Mouse (Mus musculus) brain, embryonic 14.5 days (tissue): ENCODE results near the gene Nectin3.

Source experiments
- CTCF ChIP-seq: fragments of 200-500 bp; IDR thresholded peaks from 2 replicates; pipeline ENCODE4 v1.5.1; 2012; ENCODE audit warnings: inconsistent platforms, mild to moderate bottlenecking, moderate library complexity, borderline replicate concordance; ENCODE audit not compliant: insufficient read depth, insufficient read length; ENCODE audit errors: extremely low read depth
- POLR2A ChIP-seq: fragments of 200-500 bp; IDR thresholded peaks from 2 replicates; pipeline ENCODE4 v1.6.1; 2012; ENCODE audit warnings: mild to moderate bottlenecking, inconsistent platforms, borderline replicate concordance; ENCODE audit not compliant: poor library complexity, insufficient read depth, insufficient read length, severe bottlenecking; ENCODE audit errors: extremely low read depth

- TF ChIP-seq CTCF (no peak), POLR2A (no peak)
Observed at GRCm38 (mm10) chr16:46388527-46389414, 109.6 kb downstream of the Nectin3 start.
